Mouse (Mus musculus) cerebral cortex, adult 2 months (tissue): ENCODE results near the gene Galnt10.

Experiments
- whole genome bisulfite sequencing: fragments of 180-500 bp; shearing (Covaris S2); methylation state at CpG from one replicate; pipeline ENCODE4 v1.1.7; 2018; 5-methylcytosine and 5-hydroxymethylcytosine counted together

Galnt10 gene

DNA sequence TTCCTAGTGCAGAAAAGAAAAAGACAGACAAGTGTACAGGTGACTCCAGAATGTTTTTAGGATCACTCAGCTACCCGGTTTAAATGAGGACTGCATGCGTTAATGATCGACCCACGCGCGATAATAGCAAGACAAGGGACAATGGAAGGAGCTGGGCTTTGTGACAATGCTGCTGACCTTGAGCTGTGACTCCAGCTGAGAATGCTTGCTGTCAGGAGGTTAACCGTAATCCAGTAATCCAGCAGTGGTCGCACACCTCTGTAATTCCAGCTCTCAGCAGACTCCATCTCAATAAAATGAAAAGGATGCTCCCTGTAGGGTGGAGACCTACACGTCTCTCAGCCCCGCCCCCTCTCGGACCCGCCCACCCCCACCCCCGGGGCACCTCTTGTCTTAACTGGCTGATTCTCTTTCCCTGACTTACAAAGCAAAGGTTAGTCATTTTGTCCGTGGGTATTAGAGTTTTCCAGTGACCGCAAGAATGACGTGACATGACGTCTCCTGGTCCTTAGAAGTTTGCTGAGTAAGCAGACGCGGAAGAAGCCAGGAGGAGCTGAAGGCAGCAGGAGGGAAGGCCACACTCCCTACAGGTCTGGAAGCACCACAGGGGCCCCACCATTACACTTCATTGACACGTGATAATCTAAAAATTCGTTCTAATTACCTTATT lies 145.8 kb downstream of the Galnt10 start:
- WGBS: 32% methylated on average over 21 of the region's 21 CpGs

DNA sequence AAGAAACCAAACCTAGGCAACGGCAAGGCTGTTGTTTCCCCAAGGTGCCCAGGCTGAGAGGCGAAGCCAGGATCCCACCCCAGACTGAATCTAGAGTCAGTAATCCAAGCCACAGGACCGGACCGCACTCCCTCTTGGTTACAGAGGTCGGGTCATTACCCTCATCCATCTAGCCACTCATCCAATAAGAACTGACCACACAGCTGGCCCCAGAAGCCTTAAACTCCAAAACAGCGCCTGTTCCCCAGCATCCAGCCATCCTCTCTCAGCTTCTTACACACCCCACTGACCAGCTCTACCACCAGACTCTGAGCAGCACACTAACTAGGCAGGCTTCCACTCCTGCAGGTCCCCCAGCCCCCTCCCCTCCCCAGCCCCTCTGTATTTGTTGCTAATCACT lies 149.8 kb downstream of the Galnt10 start:
- 68% methylated on average over 6 of the region's 6 CpGs for WGBS

DNA sequence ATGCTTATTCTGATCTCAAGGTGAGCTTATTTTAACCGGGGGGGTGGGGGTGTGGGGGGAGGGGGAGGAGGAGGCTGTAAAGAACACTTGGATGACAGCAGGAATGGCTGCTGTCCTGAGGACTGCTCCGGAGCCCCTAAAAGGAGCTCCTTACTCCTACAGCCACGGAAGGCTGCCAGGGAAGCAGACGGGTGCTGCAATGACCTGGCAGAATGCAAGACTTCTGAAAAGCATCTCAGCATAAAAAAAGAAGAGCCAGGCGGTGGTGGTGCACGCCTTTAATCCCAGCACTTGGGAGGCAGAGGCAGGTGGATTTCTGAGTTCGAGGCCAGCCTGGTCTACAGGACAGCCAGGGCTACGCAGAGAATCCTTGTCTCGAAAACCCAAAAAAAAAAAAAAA lies 152.6 kb downstream of the Galnt10 start:
- 58% methylated on average over 9 of the region's 9 CpGs for WGBS

DNA sequence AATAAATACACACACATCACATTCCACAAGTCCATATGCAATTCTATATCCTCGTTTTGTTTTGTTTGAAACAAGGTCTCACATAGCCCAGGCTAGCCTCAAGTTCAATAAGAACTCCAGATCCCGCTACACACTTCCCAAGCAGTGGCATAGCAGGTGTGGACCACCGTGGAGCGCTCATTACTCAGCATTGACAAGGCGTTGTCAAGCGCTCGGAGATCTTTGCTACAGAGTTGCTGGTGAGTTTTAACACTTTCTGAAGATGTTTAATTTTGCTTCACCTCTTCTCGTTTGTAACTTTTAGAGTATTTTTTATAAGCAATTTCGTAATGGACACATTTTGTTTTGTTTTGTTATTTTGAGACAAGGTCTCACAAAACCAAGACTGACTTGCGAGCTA lies 154.2 kb downstream of the Galnt10 start:
- WGBS: 94% methylated on average over 10 of the region's 10 CpGs

DNA sequence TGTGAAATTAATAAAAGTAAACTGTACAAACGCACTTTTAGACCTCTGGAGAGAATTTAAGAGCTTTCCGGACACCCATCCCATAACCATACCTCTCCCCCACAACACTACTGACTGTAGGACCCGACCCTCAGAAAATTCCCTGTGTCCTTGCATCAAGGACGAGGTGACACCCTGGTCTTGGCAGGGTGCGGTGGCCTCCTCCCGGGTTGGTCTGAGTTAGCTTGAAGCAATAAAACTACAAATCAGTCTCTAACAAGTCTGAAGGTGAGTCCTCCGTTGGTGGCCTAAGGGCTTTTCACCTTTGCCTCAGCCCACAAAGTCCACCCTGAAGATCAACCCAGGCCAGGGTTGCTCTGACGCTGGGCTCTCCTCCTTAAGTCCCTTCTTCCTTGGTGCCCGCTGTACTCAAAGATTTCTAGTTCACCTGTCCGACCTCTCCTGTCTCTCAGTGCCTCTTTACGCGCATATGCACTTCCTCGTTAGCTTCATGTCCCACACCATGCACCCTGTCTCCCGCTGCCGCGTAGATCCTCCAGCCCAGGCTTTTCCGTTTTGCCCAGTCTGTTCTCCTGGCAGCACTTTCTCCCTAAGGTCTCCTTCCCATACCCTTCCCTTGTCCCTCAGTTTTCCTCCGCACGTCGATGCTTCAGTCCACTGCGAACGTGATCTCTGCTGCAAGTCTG lies 155.2 kb downstream of the Galnt10 start:
- 23% methylated on average over 22 of the region's 22 CpGs for WGBS

DNA sequence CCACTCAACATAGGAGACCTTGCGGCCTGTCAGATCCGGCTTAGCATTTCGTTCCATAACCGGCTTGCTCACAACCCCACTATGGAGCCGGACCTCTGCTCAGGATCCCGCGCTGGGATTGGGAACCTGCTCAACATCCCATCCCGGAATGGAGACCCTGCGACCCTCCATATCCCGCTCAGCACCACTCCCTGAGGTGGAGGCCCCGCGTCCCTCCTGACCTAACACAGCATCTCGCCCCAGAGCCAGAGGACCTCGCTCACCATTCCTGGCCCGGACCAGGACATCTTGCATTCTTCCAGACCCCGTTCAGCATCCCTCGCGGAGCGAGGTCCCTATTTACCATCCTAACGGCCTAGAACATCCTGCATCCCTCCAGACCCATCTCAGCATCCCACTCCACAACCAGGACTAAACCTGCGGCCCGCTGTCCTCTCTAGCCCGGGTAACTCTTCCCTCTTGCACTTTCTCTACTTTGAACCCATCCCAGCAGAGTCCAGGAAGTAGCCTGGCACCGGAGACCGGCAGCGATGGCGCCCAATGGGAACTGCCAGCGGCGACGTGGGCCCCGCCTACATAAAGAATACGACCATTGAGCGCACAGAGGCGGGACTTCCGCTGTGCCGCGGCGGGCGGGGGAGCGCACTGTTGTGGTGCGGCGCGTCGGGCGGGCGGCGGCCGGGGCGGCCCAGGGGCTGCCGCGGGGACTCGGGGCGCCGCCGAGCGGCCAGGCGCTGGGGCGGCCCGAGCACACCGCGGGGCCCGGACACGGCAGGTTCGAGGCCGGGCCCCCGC lies 155.9 kb downstream of the Galnt10 start, which contains the start of gene Sap30l:
Sap30l (plus strand) TSS at position 667 of the 795 bp plus-strand sequence.
- under 1% methylated on average over 60 of the region's 66 CpGs for WGBS

DNA sequence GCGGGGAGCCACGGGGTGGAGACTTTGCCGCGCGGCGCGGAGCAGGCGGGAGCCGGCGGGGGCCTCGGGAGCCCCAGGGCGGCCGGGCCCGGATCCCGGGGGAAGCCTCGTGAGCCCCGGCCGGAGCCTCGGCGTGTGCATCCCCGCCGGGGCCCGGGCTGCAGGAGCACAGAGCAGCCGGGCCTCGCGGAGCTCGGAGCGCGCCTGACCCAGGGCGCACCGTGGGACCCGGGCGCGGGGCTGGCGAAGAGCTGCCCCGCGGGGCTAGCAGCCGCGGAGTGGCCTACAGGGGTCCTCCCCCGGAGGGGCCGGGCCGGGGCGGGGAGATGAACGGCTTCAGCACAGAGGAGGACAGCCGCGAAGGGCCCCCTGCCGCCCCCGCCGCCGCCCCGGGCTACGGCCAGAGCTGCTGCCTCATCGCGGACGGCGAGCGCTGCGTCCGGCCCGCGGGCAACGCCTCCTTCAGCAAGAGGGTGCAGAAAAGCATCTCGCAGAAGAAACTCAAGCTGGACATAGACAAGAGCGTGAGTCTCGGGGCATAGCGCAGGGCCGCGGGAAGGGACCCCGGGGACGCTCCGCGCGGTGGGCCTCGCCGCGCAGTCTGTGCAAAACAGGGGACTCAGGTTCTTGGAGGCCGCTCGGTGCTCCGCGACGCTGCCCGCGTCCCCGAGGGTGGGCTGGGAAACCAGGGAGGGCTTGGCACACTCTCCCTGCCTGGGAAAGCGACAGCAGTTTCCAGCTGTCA lies 156.7 kb downstream of the Galnt10 start:
- WGBS: 1% methylated on average over 77 of the region's 85 CpGs

DNA sequence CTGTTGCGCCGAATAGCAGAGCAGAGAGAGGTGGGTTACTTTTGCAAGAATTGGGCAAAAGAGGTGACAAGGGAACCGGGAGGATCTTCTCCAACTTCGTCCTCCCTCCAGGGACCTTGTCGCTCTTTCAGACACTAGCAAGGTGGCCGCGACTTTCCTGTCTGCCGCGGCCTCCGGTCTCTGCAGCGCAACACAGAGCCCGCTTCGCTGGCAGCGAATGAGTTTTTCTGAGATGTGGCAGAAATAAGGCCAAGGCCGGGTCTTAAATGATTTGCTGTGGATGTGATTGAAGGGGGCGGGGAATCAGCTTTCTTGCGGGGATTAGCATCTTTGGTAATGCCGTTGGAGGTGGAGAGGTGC lies 157.2 kb downstream of the Galnt10 start:
- WGBS: 1% methylated on average over 18 of the region's 18 CpGs

DNA sequence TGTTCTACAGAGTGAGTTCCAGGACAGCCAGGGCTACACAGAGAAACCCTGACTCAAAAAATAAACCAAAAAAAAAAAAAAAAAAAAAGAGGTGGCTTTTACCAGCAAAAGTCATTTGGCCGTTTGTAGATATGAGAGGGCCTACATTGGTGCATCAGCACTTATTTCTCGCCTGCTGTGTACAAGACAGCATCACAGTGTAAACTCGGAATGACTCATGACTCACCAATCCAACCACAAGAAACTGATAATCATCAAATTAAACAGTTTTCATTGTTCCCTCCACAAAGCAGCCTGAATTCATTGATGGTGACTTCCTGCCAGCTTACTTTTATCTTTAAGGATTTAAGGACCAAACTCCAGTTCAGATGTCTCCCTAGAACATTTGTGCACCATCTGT lies 159.8 kb downstream of the Galnt10 start:
- 80% methylated on average over 3 of the region's 3 CpGs for WGBS

DNA sequence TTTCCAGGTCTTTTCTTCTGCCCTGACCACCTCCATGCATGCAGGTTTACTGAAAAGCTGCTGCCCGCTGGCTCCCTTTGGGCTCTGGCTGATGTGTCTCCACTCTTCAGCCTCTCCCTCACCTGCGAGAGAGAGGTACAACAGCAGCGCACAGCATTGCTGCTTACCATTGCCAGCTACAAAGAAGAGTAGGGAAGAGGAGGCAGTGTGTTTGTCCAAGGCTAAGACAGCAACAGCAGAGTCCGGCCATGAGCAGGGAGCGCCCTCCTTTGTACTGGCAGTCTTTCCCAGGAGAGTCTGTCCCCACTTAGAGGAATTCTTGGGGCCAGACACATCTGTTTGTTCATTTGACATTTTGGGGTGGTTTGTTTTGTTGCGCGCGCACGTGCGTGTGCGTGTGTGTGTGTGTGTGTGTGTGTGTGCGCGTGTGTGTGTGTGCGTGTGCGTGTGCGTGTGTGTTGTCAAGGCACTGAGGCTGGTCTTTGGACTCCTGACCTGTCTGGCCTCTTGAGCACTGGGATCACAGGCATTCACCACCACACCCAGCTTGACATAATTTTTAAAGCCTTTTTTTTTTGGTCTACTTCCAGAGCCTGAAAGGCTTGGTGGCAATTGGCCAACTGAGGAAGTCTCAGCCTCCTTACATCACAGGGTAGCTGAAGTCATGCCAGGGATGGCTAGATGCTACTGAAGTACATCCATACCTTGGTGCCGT lies 163.9 kb downstream of the Galnt10 start:
- 92% methylated on average over 17 of the region's 17 CpGs for WGBS

DNA sequence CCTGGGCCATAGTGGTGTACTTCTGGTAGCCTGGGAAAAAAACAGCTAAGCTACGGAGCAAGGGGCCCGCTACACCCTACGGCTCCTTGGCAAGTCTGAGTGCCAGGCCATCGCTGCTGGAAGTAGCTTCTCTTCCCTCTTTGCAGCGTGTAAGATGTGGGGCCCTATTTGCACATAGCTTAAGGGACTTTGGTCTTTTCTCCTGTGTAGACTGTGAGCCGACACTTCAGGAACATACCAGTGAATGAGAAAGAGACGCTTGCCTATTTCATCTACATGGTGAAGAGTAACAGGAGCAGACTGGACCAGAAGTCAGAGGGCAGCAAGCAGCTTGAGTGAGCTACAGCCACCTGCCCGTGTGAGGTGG lies 164.5 kb downstream of the Galnt10 start:
- WGBS: 93% methylated on average over 8 of the region's 8 CpGs

DNA sequence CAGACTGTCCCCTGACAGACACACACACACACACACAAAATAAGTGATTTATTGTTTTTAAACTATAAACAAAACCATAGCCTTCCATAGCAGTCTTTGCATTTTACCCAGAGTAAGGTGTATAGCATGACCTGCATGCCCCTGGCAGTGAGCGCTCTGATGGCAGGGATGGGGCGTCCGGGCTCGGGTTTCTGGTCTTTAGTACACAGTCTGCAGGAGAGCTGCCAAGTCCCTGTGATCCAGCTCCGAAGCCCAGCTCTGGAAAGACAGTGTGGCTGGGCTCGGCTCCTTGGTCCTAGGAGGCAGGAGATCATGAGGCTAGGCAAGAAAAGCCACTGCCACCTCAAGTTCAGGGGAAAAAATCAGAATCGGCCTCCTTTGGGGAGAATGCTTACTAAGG lies 165.8 kb downstream of the Galnt10 start:
- 71% methylated on average over 7 of the region's 7 CpGs for WGBS

DNA sequence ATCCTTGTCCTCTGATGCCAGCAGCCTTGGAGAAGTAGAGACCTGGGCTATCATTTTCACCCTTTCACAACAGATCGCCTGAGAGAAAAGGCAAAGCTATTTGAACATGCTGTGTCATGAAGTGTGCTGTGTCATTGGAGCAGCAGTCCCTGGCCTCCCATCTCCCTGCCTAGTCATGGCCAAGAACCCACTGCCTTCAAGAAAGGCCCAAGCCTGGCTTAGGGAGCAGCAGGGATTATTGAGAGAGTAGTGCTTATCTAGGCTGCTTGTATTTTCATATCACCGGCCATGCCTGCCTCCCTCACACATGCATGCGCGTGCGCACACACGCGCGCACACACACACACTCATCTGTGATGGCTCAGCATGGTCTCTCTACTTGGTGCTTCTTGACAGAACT lies 167.0 kb downstream of the Galnt10 start:
- WGBS: 97% methylated on average over 8 of the region's 8 CpGs

DNA sequence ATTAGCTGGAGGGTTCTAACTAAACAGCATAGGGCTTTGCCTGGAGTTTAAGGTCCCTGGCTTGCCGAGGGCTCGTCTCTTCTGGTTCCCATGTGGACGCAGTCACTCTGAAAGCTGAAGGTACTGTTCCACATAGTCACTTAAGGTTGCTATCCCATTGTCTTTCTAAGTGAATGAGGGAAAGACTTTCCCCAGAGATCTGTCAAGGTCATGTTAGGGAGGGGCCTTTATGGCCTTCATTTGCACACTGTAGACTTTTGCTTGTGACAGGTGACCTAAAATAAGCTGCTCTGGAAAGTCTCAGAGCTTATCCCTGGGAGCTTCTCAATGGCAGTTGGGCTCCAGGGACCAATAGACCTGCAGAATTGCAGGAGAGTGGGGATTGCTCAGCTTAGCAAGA lies 168.4 kb downstream of the Galnt10 start:
- 98% methylated on average over 3 of the region's 3 CpGs for WGBS

DNA sequence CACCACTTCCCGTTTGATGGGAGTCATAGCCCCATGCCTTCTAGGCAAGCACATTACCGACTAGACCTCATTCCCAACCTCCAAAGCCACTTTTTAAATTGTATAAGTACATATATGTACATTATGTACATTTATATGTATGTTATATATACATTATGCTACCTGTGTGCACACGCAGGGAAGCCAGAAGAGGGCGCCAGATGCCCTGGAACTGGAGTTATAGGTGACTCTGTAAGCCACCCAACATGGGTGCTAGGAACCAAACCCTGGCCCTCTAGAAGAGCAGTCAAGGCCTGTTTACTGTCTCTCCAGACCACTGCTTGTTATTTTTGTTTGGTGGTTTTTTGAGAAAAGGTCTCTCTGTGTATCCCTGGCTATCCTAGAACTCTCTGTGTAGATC lies 172.9 kb downstream of the Galnt10 start:
- WGBS: 87% methylated on average over 4 of the region's 4 CpGs

DNA sequence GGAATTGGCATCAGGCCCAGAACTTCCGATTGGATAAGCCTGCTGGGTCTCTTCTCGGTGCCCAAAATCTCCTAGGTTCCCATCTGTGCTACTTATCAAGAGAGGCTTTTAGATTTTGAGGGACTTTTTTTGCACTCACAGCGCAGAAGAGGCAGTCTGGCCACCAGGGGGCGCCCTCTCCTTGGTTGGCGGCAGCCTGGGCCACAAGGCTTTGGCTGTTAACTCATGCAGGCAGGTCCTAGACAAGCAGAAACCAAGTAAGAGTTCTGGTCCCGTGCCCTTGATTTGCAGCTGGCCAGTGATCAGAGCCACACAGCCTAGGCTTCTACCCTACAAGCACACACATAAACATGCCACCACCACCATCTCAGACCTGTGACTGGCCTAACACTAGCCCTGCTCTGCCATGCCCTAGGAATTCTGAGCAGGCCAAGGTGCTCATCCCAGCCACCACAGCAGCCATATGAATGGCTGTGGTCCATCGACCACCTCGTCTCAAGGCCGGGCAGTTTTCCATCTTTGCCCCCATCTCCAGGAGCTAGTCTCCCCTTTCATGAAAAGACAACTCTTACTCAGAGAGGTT lies 174.8 kb downstream of the Galnt10 start:
- 32% methylated on average over 9 of the region's 9 CpGs for WGBS

DNA sequence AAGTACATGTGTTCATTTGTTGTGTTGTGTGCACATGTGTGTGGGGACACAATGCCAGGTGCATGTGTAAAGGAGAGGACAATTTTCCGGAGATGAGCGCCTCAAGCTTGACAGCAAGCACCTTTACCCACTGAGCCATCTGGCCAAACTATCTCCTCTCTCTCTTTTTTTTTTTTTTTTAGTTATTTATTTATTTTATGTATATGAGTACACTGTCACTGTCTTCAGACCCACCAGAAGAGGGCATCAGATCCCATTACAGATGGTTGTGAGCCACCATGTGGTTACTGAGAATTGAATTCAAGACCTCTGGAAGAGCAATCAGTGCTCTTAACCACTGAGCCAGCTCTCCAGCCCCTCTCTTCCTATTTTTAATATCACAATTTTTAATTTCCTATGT lies 177.9 kb downstream of the Galnt10 start:
- 97% methylated on average over 2 of the region's 2 CpGs for WGBS

DNA sequence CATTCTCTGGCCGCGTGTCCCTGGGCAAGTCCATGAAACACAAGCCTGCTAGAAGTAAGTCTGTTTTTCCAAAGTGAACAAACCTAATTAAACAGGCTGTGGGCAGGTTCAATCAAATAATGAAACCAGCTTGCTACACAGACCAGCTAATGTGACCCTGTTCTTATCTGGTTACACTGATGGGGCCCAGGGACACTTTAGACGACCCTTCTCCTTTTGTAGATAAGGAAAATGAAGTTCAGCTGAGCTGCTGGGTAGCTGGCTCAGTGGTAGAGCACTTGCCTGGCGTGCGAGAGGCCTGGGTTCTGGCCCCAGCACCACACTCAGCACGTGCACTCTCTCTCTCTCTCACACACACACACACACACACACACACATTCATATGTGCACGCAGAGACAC lies 178.5 kb downstream of the Galnt10 start:
- 88% methylated on average over 7 of the region's 7 CpGs for WGBS

DNA sequence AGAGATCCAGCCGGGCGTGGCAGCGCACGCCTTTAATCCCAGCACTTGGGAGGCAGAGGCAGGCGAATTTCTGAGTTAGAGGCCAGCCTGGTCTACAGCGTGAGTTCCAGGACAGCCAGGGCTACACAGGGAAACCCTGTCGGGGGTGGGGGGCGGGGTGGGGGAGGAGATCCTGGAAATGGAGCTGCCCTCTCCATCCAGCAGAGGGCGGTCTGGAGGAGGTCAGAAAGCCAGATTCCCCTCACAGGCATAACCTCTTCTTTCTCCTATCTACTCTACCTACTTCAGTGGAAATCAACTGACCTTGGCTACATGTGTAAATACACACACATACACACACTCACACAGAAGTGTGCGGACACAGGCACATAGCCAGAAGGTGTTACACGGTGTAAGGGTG lies 180.0 kb downstream of the Galnt10 start:
- 57% methylated on average over 11 of the region's 11 CpGs for WGBS

DNA sequence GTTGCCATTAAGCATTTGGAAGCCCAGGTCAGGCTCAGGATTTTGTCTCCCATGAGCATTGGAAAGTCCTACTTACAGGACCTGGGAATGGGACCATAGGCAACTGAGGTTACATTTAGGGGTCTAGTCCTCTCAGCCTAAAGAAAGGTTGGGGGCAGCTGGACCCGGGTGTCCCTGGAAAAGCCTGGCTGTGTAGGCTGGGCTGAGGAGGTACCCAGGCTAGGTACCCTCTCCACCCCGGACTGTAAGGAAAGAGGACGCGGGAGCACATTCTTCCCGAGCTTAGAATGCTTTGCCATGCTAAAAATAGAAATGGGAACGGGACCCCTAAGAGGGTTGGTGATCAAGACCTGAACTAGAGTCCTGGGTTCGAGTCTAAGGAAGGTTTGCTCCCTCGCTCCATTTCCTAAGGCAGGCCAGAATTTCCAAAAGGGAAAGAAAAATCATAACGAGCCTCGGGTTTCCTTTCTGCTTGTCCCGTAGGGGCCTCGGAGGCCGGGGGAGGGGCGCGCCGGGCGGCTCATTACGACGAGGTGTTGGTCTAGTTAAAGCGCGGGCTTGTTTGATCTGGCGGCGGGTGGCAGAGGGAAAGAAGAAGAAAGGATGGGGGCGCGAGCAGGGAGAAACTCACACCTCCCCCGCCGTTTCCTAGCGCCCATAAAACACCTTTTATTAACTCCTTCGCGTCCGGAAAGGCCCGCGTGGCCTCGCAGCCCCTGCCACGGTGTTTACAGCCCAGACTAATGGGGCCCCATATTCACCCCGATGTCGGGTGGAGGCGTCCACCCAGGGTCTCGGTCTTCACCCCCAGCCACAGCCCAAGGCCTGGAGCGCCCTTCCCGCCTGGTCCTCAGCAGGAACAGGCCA lies 182.0 kb downstream of the Galnt10 start:
- 4% methylated on average over 41 of the region's 41 CpGs for WGBS
